Mouse (Mus musculus) telencephalon, adult 2 months (tissue): Measurements from ENCODE around the gene Wnt10b.

Experiments
- DNase-seq: peaks from one replicate; pipeline ENCODE4 v3.0.0-alpha.2; 2011; ENCODE audit warnings: low read depth, low spot score

Gene Wnt10b

DNA sequence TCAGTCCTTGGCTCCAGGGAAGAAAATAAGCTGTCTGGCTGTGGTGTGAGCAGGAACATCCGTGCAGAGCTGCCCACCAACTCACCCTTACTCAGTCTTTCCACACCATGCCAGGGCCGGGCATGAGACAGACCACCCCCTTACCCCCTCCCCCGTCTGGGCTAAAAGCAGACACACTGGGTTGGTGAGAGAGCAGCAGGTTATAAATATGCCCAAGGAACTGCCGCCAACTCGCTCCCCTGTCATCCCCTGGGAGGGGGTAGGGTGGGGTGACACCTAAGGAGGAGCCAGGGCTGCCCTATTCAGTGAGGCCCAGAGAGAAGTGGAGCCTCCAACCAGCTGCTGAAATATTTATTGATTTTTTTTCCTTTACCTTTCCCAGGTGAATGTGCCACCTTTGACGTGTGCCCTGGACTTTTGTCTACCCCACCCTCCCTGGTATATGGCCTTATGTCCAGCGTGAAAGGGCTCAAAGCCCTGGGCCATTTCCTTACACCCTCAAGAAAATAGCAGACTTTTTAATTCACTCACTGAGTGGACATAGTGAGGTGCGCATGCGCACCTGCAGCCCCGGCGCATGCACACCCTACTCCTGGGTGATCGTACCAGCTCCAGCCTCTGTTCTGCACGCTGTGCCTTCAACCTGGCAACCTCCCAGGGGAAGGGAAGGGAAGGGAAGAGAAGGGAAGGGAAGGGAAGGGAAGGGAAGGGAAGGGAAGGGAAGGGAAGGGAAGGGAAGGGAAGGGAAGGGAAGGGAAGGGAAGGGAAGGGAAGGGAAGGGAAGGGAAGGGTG, 19.0 kb upstream of the Wnt10b start:
- DNase-seq: no peak

DNA sequence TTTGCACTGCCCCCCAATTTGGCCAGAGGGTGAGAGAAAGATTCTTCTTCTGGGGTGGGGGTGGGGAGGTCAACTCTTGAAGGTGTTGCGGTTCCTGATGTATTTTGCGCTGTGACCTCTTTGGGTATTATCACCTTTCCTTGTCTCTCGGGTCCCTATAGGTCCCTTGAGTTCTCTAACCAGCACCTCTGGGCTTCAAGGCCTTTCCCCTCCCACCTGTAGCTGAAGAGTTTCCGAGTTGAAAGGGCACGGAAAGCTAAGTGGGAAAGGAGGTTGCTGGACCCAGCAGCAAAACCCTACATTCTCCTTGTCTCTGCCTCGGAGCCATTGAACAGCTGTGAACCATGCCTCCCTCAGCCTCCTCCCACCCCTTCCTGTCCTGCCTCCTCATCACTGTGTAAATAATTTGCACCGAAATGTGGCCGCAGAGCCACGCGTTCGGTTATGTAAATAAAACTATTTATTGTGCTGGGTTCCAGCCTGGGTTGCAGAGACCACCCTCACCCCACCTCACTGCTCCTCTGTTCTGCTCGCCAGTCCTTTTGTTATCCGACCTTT, 15.3 kb upstream of the Wnt10b start:
- no peak for DNase-seq

DNA sequence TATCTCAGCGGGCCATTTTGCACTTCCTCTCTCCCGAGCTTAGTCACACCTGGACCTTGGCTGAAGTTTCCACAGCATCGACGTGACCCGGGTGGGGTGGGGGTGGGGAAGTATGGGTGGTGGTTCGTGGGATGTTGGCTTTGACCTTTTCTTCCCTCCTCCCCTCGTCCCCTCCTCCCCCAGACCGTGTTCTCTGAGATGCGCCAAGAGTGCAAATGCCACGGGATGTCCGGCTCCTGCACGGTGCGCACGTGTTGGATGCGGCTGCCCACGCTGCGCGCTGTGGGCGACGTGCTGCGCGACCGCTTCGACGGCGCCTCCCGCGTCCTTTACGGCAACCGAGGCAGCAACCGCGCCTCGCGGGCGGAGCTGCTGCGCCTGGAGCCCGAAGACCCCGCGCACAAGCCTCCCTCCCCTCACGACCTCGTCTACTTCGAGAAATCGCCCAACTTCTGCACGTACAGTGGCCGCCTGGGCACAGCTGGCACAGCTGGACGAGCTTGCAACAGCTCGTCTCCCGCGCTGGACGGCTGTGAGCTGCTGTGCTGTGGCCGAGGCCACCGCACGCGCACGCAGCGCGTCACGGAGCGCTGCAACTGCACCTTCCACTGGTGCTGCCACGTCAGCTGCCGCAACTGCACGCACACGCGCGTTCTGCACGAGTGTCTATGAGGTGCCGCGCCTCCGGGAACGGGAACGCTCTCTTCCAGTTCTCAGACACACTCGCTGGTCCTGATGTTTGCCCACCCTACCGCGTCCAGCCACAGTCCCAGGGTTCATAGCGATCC, 14.5 kb upstream of the Wnt10b start:
- DNase-seq: no peak

DNA sequence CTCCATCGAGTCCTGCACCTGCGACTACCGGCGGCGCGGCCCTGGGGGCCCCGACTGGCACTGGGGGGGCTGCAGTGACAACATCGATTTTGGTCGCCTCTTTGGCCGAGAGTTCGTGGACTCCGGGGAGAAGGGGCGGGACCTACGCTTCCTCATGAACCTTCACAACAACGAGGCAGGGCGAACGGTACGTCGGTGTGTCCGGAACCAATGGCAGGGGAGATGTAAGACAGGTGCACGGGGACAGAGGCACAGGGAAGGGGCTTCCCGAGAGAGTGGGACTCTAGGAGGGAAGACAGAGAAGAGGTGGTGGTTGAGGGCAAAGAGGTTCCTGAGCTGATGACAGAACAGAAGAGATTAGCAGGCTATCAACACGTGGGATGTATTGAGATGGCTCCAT, 13.8 kb upstream of the Wnt10b start:
- no peak for DNase-seq

DNA sequence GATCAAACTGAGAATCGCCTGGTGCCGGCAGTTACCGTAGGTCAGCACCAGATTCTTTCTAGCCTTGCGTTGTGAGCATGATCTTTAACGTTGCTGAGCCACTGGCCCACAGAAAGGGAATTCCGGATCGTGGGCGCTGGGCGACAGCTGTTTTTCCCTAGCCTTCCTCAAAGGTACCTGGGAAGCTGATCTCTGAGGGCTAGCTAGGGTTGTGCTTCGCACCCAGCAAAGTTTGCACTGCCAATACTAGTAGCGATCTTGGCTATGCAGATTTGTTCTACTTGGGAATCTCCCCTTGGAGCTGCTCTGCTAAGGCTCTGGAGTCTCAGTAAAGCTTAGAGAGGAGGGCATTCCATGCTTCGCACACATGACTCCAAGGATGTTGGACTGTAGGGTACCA, 13.3 kb upstream of the Wnt10b start:
- no peak for DNase-seq

DNA sequence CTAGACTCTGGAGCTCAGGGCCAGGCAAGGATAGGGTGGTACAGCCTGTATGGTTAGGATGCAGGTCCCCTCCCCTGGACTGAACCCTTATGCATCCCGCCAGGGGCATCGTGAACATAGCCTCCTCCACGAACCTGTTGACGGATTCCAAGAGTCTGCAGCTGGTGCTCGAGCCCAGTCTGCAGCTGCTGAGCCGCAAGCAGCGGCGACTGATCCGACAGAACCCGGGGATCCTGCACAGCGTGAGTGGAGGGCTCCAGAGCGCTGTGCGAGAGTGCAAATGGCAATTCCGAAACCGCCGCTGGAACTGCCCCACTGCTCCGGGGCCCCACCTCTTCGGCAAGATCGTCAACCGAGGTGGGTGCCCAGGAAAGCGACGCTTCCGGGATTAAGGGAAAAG, 12.8 kb upstream of the Wnt10b start:
- DNase-seq: no peak

DNA sequence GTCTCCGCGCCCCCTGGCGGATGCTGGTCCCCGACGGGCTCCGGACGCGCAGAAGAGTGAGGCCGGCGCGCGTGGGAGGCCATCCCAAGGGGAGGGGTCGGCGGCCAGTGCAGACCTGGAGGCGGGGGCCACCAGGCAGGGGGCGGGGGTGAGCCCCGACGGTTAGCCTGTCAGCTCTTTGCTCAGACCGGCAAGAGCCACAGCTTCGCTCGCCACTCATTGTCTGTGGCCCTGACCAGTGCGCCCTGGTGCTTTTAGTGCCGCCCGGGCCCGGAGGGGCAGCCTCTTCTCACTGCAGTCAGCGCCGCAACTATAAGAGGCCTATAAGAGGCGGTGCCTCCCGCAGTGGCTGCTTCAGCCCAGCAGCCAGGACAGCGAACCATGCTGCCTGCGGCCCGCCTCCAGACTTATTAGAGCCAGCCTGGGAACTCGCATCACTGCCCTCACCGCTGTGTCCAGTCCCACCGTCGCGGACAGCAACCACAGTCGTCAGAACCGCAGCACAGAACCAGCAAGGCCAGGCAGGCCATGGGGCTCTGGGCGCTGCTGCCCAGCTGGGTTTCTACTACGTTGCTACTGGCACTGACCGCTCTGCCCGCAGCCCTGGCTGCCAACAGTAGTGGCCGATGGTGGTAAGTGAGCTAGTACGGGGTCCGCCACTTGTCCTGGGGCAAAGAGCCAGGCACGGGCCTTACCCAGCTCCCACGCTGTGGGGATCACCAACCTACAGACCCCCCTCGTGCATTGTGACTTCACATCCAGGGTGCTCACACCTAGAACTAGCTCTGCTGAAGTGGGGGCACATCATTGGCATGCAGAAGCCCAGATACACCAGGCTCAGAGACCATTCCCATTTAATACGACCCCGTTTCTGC, 11.9 kb upstream of the Wnt10b start, which contains the start of gene Wnt1:
TSS of gene Wnt1 (plus strand) at position 197 of the 875 bp plus-strand sequence.
- no peak for DNase-seq

DNA sequence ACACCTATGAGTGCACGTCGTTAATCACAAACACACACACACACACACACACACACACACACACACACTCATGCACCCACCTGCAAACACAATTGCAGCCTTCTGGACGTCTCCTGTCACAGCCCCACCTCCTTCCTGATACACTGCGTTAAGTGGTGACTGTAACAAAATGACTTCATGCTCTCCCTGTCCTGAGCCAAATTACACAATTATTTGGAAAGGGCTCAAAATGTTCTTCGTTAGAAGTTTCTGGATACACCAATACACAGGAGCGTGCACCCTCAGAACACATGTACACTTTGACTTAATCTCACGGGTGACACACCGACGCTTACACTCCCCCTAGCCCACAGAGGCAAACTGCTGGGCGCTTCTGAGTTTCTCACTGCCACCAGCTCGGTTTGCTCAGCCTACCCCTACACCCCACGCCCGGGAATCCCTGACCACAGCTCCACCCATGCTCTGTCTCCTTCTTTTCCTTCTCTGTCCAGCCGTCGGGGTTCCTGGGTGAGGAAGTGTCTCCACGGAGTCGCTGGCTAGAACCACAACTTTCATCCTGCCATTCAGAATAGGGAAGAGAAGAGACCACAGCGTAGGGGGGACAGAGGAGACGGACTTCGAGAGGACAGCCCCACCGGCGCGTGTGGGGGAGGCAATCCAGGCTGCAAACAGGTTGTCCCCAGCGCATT, 11.2 kb upstream of the Wnt10b start:
- no peak for DNase-seq

DNA sequence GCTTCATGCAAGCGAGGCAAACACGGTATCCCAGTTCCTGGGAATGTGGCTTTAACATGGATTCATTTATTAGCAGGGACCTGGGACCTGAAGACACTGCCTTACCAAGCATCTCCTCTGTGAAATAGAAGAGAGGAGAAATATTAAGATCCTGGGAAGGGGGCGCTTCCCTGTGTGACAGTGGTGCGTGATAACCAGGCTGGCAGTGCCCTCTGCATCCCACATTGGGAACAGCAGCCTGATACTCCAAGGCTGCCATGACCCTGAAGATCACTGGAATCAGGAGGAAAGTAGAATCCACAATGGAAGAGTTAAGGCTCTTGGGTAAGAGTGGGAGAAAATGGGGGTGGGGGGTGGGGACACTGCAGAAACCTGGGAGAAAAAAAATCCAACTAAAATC, 10.0 kb upstream of the Wnt10b start:
- no peak for DNase-seq

DNA sequence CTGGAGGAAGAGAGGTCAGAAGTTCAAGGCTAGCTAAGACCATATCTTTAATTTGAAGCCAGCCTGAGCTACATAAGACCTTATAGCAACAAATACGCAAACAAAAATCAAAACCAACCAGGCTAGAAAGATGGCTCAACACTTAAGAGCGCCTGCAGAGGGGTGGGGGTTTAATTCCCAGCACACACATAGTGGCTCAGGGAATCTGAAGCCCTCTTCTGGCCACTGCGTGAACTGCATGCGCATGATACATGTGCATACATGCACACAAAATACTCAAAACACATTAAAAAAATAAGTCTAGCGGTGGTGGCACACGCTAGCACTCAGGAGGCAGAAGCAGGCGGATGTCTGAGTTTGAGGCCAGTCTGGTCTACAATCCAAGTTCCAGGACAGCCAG, 7.8 kb upstream of the Wnt10b start:
- DNase-seq: no peak

DNA sequence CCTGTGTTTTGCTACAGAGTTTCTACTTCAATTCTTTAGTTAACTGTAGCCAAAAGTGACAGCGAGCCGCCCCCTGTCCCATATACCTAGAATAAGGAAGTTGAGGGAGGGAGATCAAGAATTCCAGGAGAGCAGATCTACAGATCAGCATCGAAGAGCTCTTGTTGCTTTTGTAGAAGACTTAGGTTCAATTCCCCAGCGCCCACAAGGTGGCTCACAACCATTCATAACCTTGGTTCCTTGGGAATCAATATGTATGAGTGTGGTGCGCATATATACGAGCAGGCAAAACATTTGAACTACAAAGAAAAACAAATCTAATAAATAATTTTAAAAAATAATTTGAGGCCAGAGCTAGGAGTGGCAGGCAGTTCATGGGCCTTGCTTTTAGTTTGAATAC, 3.2 kb upstream of the Wnt10b start:
- no peak for DNase-seq

DNA sequence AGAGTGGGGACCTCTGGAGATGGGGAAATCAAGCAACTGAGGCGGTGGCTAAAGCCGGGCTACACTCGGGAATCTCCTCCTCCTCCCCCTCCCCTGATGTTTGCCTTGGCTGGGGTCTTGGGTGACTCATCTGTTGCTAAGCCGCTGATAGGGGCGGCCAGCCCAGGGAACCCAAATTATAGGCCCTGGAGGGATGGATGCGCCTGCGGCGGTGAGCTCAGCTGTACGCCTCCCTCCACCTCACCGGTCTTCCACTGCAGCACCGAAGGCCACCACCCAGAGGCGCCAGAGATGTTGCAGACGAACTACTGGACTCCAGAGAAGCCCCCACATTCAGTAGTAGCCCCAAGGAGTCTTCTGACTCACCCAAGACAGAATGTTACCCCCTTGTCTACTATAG, 2.6 kb upstream of the Wnt10b start:
- no peak for DNase-seq

DNA sequence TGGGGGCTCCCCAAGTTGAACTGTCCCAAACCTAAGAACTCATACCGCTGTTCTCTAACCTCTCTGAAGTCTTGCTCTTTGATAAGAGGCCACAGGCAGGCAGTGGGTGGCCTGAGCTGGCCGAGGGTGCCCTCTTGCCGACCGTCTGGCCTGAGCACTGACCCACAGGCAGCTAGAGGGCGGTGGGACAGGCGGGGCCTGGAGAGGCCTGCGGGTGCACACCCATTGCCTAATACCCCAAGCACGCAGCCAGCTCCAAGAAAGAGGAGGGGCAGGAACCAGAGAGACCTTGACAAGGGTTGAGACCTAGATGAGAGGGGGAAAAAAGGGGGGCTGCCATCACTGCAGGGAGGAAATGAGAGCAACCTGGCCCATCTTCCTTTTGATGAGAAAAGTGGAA, 2.1 kb upstream of the Wnt10b start:
- no peak for DNase-seq

DNA sequence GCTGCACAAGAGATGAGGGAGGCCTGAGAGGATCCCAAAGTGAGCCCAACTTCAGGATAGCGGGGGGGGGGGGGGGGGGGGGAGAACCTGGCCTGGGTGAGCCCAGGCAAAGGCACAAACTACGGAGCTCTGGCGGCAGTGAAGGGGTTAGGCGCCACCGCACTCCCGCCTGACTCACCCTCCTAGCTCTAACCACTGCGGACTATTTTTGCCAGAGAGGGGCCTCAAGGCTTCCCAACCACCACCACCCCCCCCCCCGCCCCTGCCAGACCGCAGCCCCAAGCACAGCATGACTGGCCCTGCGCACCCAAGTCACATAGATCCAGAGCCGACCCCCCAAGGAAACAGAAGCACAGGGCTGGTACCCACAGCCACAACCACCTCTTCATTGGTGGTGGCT, 856 bp upstream of the Wnt10b start:
- DNase-seq: no peak

DNA sequence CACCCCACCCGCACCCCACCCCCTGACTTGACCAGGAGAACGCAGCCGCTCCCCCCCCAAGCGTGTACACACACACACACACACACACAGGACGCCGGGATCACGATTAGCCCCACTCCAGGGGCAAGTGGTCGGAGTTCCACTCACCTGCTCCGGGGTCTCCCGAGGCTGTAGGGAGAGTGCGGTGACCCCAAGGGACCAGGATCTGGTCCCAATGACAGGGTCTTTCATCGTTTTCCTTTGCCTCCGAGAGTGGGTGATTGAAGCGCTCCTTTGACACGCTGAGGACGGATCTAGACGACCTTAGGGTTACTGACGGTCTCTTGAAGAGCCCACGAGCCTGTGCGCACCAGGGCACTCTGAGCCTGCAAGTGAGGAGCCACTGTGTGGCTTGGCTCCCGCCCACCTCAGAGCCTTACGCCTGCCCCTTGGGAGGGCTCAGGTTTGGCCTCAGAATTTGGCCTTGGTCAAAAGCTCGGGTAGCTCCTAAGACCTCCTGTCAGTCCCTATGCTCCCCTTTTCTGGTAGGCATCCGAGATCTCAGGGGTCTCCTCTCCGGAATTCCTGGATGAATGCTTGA, 331 bp upstream of the Wnt10b start:
- DNase-seq: no peak

DNA sequence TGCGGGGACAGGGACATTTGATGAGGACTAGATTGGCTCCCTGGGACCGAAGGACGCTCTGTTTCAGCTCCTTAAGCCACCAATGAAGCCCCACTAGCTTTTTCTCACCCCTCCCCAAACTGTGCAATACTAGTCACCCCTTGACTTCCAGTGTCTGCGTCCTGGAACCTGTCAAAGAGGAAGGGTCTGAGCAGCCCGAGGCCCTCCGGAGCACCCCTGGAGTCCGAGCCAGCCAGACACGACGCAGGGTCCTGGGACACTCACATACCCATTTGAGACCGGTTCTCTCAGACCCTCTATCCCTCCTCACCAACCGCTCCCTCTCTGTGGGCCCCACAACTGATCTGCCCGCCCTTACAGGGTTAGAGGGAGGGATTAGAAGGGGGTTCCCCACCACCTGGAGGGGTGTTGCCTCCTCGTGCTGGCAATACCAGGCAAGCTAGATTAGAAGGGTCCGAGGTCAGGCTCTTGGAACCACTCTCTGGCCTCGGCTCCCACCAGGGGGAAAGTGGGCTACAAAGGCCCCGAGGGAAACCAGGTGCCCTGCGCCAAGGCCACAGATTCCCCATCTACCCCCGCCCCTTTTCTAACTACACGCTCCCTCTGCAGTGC, 839 bp downstream of the Wnt10b start:
- no peak for DNase-seq

DNA sequence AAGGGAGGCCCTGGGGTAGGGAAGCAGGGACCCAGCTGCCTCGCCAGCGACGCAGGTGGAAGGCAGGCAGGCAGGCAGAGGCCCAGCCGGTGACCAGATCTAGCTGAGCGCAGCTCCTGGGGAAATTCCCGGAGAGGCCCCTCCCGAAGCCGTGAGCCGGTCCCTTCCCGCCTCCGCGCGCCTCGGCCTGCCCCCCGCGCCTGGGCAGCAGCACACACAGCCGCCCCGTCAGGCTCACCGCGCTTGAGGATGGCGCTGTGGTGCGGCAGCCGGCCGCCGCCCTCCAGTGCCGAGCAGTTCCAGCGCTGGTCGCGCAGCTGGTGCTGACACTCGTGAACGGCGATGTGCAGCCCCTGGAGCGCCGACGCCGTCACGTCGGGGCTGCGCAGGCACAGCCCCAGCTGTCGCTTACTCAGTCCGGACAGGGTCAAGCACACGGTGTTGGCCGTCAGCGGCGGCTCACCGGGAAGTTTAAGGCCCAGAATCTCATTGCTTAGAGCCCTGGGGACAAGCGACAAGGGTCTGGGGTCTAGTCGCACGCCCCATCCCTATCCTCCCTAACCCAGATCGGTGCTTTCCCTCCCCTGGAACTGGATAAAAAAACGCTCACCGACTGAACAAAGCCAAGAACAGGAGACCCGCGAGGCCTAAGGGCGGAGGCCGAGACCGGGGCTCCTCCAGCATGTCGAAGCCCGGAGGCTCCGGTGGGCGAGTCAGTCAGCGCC, 1.5 kb downstream of the Wnt10b start:
- DNase-seq: no peak

DNA sequence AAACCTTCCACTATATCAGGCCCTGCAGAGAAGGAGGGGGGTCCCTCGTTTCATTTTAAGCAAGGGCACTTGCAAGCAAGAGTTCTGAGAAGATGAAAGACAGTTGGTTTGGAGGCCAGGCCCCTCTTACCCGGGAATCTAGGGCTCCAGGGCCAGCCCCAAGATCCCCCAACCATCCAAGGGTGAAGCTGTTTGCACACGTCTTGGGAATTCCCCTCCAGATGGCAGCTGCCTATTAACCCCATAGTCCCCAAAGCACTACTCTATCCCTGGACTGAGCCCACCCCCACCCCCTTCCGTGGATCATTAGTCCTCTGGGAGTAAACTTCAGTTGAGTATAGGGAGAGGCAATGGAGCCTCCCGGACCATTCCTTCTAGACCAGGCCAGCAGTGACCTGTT, 2.4 kb downstream of the Wnt10b start:
- no peak for DNase-seq

DNA sequence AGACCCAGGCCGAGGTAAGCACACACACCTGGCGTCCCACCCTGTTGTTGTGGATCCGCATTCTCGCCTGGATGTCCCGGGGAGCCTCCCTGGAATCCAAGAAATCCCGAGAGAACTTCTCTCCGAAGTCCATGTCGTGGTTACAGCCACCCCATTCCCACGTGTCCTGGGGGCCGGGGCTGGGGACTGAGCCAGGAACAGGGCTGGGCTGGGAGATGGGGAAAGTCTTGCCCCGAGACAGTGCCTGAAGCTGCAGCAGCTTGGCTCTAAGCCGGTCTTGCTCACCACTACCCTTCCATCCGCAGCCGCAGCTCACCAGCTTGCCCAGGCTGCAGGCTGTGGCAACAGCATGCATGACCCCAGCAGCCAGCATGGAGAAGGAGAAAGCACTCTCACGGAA, 3.9 kb downstream of the Wnt10b start:
- no peak for DNase-seq
